Mouse (Mus musculus) limb, embryonic 14.5 days (tissue): ENCODE results near the gene Asz1. TPM values are rescaled to one million over a fixed set of nuclear protein-coding genes. Genes with fewer than 3 reads are reported as not detected.

ENCODE experiments used
- ATAC-seq: fragments of 200-750 bp; cut with Nextera tagmentation; 2 replicates; pipeline ENCODE4 v1.8.0; 2017; ENCODE audit warnings: low read depth, moderate number of reproducible peaks, moderate TSS enrichment; ENCODE audit not compliant: low FRiP score
- DNase-seq: peaks from one replicate; pipeline ENCODE4 v3.0.0-alpha.2; 2015; ENCODE audit warnings: low spot score
- H3K27ac ChIP-seq: fragments of 300-500 bp; sonication (generic); replicated peaks from 2 replicates; pipeline ENCODE4 v1.5.1; 2014; ENCODE audit warnings: low read depth, mild to moderate bottlenecking, low read length, moderate library complexity, mixed read lengths
- H3K27me3 ChIP-seq: fragments of 300-500 bp; sonication (generic); 2 replicates; pipeline ENCODE4 v1.6.1; 2014; ENCODE audit warnings: low read length, mixed read lengths; ENCODE audit not compliant: control insufficient read depth, insufficient read depth
- H3K36me3 ChIP-seq: fragments of 300-500 bp; sonication (generic); 2 replicates; pipeline ENCODE4 v1.6.1; 2014; ENCODE audit warnings: mild to moderate bottlenecking, low read length, moderate library complexity, mixed read lengths; ENCODE audit not compliant: control insufficient read depth, insufficient read depth
- H3K4me1 ChIP-seq: fragments of 300-500 bp; sonication (generic); 2 replicates; pipeline ENCODE4 v1.6.1; 2014; ENCODE audit warnings: antibody characterized with exemption, low read length, mixed read lengths; ENCODE audit not compliant: control insufficient read depth, insufficient read depth
- H3K4me2 ChIP-seq: fragments of 300-500 bp; sonication (generic); replicated peaks from 2 replicates; pipeline ENCODE4 v1.6.1; 2014; ENCODE audit warnings: low read depth, mild to moderate bottlenecking, low read length, moderate library complexity; ENCODE audit not compliant: severe bottlenecking
- H3K4me3 ChIP-seq: fragments of 300-500 bp; sonication (generic); replicated peaks from 2 replicates; pipeline ENCODE4 v1.5.1; 2014; ENCODE audit warnings: low read length
- H3K9ac ChIP-seq: fragments of 300-500 bp; sonication (generic); 2 replicates; pipeline ENCODE4 v1.6.1; 2014; ENCODE audit warnings: mild to moderate bottlenecking, low read depth, low read length, moderate library complexity; ENCODE audit not compliant: severe bottlenecking
- H3K9me3 ChIP-seq: fragments of 300-500 bp; sonication (generic); 2 replicates; pipeline ENCODE4 v1.6.1; 2016; ENCODE audit warnings: low read length; ENCODE audit not compliant: control insufficient read depth
- POLR2A ChIP-seq: fragments of 200-500 bp; IDR thresholded peaks from 2 replicates; pipeline ENCODE4 v1.8.0; 2012; ENCODE audit warnings: inconsistent platforms, mild to moderate bottlenecking, moderate library complexity, borderline replicate concordance; ENCODE audit not compliant: insufficient read depth, insufficient read length; ENCODE audit errors: extremely low read depth
- WGBS: fragments of 180-500 bp; shearing (Covaris S2); extraction: QIAGEN DNeasy Blood & Tissue Kit; methylation state at CpG from one replicate; pipeline ENCODE4 v1.1.7; 2014; 5-methylcytosine and 5-hydroxymethylcytosine counted together
- polyA plus RNA-seq, 2 experiments: library from polyadenylated mRNA; depleted of rRNA in 1 of 2; stranded (reverse) in 1 of 2; unstranded in 1 of 2; fragments of >200 nt; fragmentation: Nextera tagmentation in 1 of 2; extraction: Ambion mirVana in 1 of 2; gene quantifications; 2 replicates each; pipeline versions ENCODE4 v1.2.1 to v1.2.3; 2012 to 2014

Asz1 gene
- polyA plus RNA-seq (2012; rRNA removed) (not detected in 2 replicates), polyA plus RNA-seq (2014; fragmentation: Nextera tagmentation; extraction: Ambion mirVana) (not detected in 2 replicates)

GRCm38 (mm10) chr6:18108934-18109333 lies at the start of gene Asz1:
Gene Asz1, minus strand, starts transcription at chr6:18109061.
- DNase-seq (no peak), ATAC-seq (no peak)
- H3K27ac ChIP-seq: no peak within 1 kb of the TSS
- H3K4me3 ChIP-seq: no peak within 1 kb of the TSS
- no peak for TF ChIP-seq POLR2A
- no peaks in the 10 kb centered on the region for H3K9me3 ChIP-seq
- no peak within 1 kb of the TSS for H3K9ac ChIP-seq
- H3K4me2 ChIP-seq: no peak within 1 kb of the TSS
- H3K27me3 ChIP-seq: no peaks in the 10 kb centered on the region
- no peaks in the 10 kb centered on the region for H3K36me3 ChIP-seq
- H3K4me1 ChIP-seq: no peaks in the 10 kb centered on the region
- WGBS: 96% methylated on average over 22 of the region's 22 CpGs

DNA sequence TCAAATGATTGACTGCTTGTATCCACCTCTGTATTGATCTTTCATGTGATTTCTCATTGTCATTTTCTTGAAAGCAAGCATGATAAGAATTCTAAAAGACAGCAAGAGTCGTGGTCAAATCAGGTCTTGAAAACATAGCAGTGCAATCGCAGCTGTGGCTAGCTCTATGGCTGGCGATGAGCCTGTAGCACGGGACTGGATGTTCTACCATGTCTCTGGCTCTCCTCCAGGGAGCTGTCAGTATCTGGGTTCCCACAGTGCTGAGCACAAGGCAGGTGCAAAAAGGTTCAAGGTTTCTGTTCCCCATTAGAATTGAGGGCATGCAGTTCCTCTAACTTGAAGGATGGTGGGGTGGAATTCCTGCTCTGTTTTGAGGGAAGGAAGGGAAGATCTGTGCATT lies 44.2 kb upstream of the Asz1 start:
- Histone ChIP-seq H3K9ac (no peak overlapping the region), H3K27ac (no peak overlapping the region), H3K27me3 (no peaks in the 10 kb centered on the region), H3K4me1 (no peaks in the 10 kb centered on the region), H3K36me3 (no peaks in the 10 kb centered on the region), H3K4me2 (no peak overlapping the region), H3K4me3 (no peak overlapping the region), H3K9me3 (no peaks in the 10 kb centered on the region)
- WGBS: 74% methylated on average over 4 of the region's 4 CpGs
- TF ChIP-seq POLR2A: no peak
- DNase-seq: no peak
- no peak for ATAC-seq

DNA sequence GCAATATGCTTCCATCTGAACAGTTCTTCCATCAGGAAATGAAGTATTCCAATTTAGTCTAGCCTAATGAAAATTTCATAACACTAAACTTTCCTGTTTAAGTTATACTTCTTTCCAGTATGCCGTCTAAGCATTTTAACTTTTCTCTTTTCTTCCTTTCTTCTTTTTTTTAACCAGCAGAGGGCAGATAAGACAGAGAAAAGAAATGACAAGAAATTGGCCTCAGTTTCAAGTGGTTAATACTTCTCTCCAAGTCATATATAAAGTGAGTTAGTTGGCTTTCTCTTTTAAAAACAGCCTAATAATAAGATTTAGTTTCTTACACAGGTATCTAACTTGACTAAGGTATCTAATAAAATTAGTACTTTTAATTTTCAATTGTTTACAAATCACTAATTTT lies 26.4 kb upstream of the Asz1 start:
- H3K36me3 ChIP-seq: no peaks in the 10 kb centered on the region
- WGBS: 41% methylated on average over 1 of the region's 1 CpGs
- no peaks in the 10 kb centered on the region for H3K4me1 ChIP-seq
- H3K27ac ChIP-seq: no peak overlapping the region
- no peak overlapping the region for H3K9ac ChIP-seq
- H3K4me3 ChIP-seq: no peak overlapping the region
- no peak overlapping the region for H3K4me2 ChIP-seq
- H3K27me3 ChIP-seq: no peaks in the 10 kb centered on the region
- H3K9me3 ChIP-seq: no peaks in the 10 kb centered on the region
- ATAC-seq: no peak
- DNase-seq: peak; percentile 6
- no peak for TF ChIP-seq POLR2A

DNA sequence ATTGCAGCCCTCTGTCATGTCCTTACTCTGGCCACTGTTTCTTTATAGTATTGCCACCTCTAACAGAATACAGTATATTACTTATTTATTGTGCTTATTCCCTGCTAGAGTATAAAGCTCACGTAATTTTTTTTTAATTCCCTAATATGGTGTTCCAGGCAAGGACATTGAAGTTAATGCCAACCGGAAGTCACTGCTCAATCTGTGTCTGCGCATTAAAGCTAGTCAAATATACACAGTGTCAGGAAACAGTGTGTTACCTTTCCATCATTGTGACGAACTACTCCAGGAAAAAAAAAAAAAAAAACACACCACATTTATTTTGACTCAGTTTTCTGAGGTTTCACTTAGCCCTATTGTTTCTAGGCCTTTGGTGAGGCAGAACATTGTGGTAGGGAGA lies 19.2 kb upstream of the Asz1 start:
- WGBS: 79% methylated on average over 4 of the region's 4 CpGs
- Histone ChIP-seq H3K36me3 (no peaks in the 10 kb centered on the region), H3K9ac (no peak overlapping the region), H3K4me1 (no peaks in the 10 kb centered on the region), H3K4me2 (no peak overlapping the region), H3K4me3 (no peak overlapping the region), H3K9me3 (no peaks in the 10 kb centered on the region), H3K27ac (no peak overlapping the region), H3K27me3 (no peaks in the 10 kb centered on the region)
- ATAC-seq: no peak
- DNase-seq: no peak
- no peak for TF ChIP-seq POLR2A

DNA sequence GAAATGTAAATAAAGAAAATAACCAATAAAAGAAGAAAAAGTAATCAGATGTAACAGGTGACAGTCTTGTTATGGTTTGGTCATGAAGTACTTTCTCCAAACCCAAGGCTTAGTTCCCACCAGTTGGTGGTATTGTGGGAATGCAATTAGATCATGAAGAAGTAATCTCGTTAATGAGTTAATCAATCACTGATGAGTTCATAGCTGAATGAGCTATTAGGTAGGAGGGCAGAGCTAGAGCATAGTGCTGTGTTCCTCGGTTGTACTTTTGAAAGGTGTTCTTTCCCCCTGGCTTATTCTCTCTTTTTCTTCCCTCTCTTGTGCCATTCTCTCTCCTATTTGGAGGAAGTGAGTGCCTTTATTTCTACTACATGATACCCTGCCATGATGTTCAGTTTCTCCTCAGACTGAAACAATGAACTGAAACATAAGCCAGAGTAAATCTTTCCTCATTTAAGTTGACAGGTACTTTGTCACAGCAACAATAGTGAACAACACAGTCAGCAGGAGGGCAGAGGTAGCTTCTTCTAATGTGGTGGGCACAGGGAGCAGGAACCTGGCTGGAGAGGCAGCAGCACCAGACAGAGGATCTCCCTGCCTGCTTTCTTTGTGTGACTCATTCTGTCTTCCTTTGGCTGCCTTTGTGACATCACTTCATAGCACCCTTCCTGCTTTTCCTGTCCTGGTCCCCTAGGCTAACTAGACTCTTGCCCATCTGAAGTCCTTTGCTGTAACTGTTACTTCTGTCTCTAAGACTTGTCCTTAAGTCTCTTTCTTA lies 18.5 kb upstream of the Asz1 start:
- no peak for ATAC-seq
- no peaks in the 10 kb centered on the region for H3K36me3 ChIP-seq
- 85% methylated on average over 2 of the region's 2 CpGs for WGBS

GRCm38 (mm10) chr6:18096861-18097260 lies 12.0 kb downstream of the Asz1 start:
- Histone ChIP-seq H3K9me3 (no peaks in the 10 kb centered on the region), H3K27ac (no peak overlapping the region), H3K36me3 (no peaks in the 10 kb centered on the region), H3K4me1 (no peaks in the 10 kb centered on the region), H3K4me3 (no peak overlapping the region), H3K27me3 (no peaks in the 10 kb centered on the region), H3K4me2 (no peak overlapping the region), H3K9ac (no peak overlapping the region)
- DNase-seq (no peak), ATAC-seq (no peak)
- WGBS: 22% methylated on average over 1 of the region's 1 CpGs
- no peak for TF ChIP-seq POLR2A

More for the DNA sequence above, 18.5 kb upstream of the Asz1 start:
- no peak overlapping the region for H3K4me3 ChIP-seq
- no peaks in the 10 kb centered on the region for H3K4me1 ChIP-seq
- no peaks in the 10 kb centered on the region for H3K9me3 ChIP-seq
- no peaks in the 10 kb centered on the region for H3K27me3 ChIP-seq
- no peak overlapping the region for H3K27ac ChIP-seq
- TF ChIP-seq POLR2A: no peak
- DNase-seq: no peak
- H3K9ac ChIP-seq: no peak overlapping the region
- no peak overlapping the region for H3K4me2 ChIP-seq
